Mouse (Mus musculus) erythroblast, embryonic 14.5 days (primary cell): ENCODE measurements at regions not wholly inside any gene's neighbourhood (a gene's known extent, or its start where the extent isn't known, plus 50 kb on each side); places are given as distances from the start of the nearest gene placed in this dataset.

Experiments used
- GATA1 ChIP-seq: IDR thresholded peaks from 2 replicates; pipeline ENCODE4 v1.6.1; 2012; ENCODE audit warnings: low read length, inconsistent platforms, mixed read lengths
- TAL1 ChIP-seq: IDR thresholded peaks from 3 replicates; pipeline ENCODE4 v1.6.1; 2012; ENCODE audit warnings: low read length, inconsistent platforms, mixed read lengths

- TF ChIP-seq TAL1 (no peak), GATA1 (no peak)
These were observed 599.9 kb downstream of the Ebf1 start for GRCm38 (mm10) chr11:45216942-45217474.
